Mouse (Mus musculus): ENCODE measurements around the gene AI854703.

AI854703 gene

DNA sequence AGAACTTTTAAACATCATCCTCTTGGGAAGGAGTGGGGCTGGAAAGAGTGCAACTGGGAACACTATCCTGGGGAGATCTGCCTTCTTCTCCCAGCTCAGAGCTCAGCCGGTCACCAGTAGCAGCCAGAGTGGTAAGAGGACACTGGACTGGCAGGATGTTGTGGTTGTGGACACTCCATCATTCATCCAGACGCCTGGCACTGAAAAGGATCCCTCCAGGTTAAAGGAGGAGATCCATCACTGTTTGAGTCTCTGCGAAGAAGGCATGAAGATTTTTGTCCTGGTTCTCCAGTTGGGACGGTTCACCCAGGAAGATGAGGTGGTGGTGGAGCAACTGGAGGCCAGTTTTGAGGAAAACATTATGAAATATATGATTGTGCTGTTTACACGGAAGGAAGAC, 32.2 kb downstream of the AI854703 start:
- DNase-seq (ENCODE audit: low read depth): no peak

DNA sequence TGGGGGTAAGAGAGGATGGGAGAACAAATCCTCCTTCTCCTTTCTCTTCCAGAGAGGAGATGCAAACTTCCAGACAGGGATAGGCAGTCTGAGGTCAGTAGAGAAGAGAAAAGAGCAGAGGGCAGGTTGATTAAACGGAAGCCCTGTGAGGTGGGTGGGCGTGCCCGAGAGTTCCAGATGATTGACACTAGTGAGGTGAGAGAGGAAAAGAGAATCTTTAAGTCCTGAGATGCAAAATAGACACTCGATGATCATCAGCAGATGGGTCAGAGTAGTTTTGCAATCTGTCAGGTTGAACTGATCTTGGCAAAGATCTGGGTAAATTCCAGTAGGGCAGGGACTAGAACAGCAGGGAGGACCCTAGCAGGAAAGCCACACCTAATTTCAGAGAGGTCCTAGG, 38.2 kb downstream of the AI854703 start:
- DNase-seq (ENCODE audit: low read depth): peak; percentile 36

DNA sequence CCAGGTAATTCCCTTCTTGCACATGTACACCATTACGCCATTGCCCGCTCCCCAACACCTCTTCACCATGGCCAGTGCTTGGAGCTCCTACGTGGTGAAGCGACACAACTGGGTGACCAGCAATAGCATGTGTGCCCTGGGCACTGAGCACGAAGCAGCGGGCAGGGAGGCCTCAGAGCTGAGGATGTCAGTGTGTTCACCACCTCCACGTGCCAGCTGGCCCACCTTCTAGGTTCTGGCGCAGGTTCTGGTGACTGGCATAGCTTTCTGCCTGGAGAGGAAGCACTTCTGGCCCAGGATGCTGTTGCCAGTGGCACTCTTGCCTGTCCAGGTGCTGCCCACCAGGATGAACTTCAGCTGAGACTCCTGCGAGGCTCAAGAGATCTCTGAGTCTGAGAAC, 38.9 kb downstream of the AI854703 start:
- no peak for DNase-seq (ENCODE audit: low read depth)

DNA sequence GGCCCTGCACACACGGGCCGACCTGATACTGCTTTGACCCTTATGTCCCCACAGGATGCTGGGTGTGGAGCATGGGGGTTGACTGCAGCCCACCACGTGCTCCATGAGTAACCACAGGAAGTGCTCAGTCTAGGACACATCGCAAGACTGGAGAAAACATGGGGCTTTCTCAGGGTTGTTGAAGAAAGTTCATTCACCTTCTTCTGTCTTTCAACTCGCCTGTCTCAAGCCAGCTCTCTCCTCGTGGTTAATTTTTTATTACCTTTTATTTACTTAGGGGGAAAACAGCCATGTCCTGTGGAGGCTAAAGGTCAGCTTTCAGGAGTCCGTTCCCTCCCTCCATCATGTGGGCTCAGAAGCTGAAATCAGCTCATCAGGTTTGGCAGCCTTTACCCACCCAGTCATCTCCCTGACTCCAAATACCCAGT, 39.6 kb downstream of the AI854703 start:
- DNase-seq (ENCODE audit: low read depth): peak; percentile 45

DNA sequence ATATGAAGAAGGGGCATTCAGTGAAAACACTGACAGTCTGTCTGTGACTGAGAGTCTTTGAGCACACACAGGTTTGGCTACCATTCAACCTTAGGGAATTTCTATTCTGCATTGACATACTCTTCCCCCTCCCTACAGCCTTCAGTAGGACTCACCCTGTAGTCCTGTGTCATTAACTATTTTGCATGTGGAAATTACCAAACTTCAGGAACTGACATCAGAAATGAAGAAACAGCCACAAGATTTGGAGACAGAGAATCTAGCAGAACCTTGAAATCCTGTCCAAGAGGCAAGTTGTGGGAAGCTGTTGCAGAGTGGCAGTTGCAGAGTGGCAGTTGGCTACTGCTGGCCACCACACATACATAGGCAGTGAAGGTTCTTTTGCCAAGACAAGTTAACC, 41.5 kb downstream of the AI854703 start:
- DNase-seq (ENCODE audit: low read depth): no peak

- DNase-seq (ENCODE audit: low read depth): peak; percentile 60
Measured at GRCm38 (mm10) chr6:48669446-48669969, 42.9 kb downstream of the AI854703 start.

GRCm38 (mm10) chr6:48674291-48675058, 47.9 kb downstream of the AI854703 start:
- DNase-seq (ENCODE audit: low read depth): peak; percentile 65

- no peak for DNase-seq (ENCODE audit: low read depth)
Measured at GRCm38 (mm10) chr6:48675400-48675930, 48.9 kb downstream of the AI854703 start.

- DNase-seq (ENCODE audit: low read depth): peak; percentile 92
Measured at GRCm38 (mm10) chr6:48675931-48676859, 49.6 kb downstream of the AI854703 start, which contains the start of gene Gimap9. TSS of gene Gimap9 (plus strand) at chr6:48676129.

- no peak for DNase-seq (ENCODE audit: low read depth)
Measured at GRCm38 (mm10) chr6:48676860-48677415, 50.4 kb downstream of the AI854703 start.

GRCm38 (mm10) chr6:48677492-48678345, 51.2 kb downstream of the AI854703 start:
- no peak for DNase-seq (ENCODE audit: low read depth)

GRCm38 (mm10) chr6:48678391-48678790, 51.8 kb downstream of the AI854703 start:
- DNase-seq (ENCODE audit: low read depth): no peak

DNA sequence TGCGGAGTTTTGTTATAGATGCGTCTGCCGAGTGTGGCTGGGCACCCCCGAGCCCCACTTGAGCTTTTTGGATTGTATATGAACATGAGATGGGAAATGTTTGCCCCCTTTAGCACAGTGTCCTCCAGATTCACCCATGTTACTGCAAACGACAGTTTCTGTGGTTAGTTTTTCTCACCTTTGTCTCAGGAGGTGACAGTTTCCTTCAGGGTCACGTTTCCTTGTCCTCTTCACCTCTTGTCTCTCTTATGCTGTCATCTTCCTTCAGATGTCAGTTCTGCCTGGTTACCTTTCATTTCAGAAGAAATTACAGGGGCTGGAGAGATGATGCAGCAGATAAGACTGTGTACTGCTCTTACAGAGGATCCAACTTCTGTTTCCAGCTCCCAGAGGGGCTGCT, 53.1 kb downstream of the AI854703 start:
- DNase-seq (ENCODE audit: low read depth): peak; percentile 77

GRCm38 (mm10) chr6:48680421-48680820, 53.9 kb downstream of the AI854703 start:
- peak; percentile 83 for DNase-seq (ENCODE audit: low read depth)

- DNase-seq (ENCODE audit: low read depth): peak; percentile 73
Measured at GRCm38 (mm10) chr6:48681472-48682090, 55.0 kb downstream of the AI854703 start.

DNA sequence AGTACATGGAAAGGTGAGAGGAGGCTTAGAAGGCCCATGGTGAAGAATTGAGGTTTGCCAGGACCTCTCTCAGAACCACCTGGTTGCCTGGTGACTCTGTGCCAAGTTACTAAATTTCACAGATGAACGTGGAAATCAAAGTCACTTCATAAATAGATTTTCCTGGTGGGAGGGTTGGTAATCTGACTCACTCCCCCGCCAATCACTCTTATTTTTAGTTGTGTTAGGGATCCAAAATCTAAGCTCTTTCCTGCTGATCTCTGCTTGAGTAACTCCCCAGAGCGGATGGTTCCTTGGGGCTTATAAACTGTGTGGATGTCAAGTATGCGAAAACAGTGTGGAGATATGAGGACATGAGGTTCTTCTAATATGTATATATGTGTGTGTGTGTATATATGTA, 55.7 kb downstream of the AI854703 start:
- DNase-seq (ENCODE audit: low read depth): no peak
